Mouse (Mus musculus): ENCODE results near the gene Efnb1. TPM values are rescaled to one million over a fixed set of nuclear protein-coding genes. Genes with fewer than 3 reads are reported as not detected.
"Not testable (repeated sequence)": the region's sequence is repeated elsewhere in the genome, so short reads cannot be mapped to it uniquely, and the experiment has no call there.

The Efnb1 gene
- 18.3 and 19.3 TPM in 2 replicates for polyA plus RNA-seq (2015; fragmentation: Nextera tagmentation; extraction: Ambion mirVana)

DNA sequence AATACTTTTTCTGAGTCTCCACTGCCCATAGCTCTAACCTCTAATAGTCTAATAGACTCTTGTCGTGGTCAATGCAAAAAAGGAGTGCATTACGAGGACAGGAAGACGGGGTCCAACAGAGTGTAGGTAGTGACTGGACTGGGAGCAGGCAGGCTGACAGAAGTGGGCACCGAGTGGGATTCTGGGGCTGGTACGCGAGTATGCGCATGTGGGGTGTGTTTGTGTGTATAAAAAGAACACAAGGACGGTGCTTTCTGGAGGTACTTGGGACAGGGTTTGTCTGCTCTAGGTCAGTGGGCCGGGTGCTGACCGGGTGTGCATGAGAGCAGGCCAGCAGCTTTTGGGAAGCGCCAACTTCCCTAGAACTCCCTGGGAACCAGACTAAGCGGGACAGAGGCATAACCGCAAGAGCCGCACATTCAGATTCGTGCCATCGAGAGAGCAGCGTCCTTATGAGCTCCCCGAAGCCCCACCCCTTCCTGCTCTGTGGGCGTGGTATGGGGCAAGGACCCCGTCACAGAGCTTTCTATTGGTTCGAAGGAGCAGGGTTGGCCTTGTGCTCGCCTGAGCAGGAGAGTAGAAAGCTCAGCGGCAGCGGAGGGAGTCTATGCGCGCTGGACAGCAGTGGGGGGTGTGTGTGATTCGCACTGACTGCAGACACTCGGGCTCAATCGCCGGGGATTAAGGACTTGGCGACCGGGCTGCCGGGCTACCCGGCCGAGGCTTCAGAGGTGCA, at the start of gene Efnb1:
Efnb1 (plus strand) TSS at position 608 of the 736 bp plus-strand sequence.
- DNase-seq (ENCODE audit: low spot score), result peak; percentile 90
- H3K4me1 ChIP-seq (replicated peaks; ENCODE audit: control insufficient read depth, insufficient read depth), result no peaks in the 10 kb centered on the region
- peak within 1 kb of the TSS; percentile 59 for H3K4me3 ChIP-seq (ENCODE audit: low read depth, low read length)
- no peaks in the 10 kb centered on the region for H3K27me3 ChIP-seq (ENCODE audit: control insufficient read depth, insufficient read depth, low read length)
- no peaks in the 10 kb centered on the region for H3K36me3 ChIP-seq (ENCODE audit: control insufficient read depth, insufficient read depth, low read length)
- TF ChIP-seq EP300 (optimal IDR thresholded peaks at IDR 0.05) (peak; percentile 38), CTCF (IDR thresholded peaks at IDR 0.05; ENCODE audit: low read depth) (peak; percentile 10; the same call in 1 of the 2 replicates)
- peak within 1 kb of the TSS; percentile 86 for H3K27ac ChIP-seq (replicated peaks)
- peak; percentile 91 for ATAC-seq (ENCODE audit: low FRiP score, low TSS enrichment)
- no peaks in the 10 kb centered on the region for H3K9me3 ChIP-seq (ENCODE audit: control insufficient read depth, low read length)
- H3K4me2 ChIP-seq (replicated peaks; ENCODE audit: low read depth), result peak within 1 kb of the TSS; percentile 57
- H3K9ac ChIP-seq (ENCODE audit: low read length), result peak within 1 kb of the TSS; percentile 76
- WGBS, result 26% methylated on average over 35 of the region's 35 CpGs

DNA sequence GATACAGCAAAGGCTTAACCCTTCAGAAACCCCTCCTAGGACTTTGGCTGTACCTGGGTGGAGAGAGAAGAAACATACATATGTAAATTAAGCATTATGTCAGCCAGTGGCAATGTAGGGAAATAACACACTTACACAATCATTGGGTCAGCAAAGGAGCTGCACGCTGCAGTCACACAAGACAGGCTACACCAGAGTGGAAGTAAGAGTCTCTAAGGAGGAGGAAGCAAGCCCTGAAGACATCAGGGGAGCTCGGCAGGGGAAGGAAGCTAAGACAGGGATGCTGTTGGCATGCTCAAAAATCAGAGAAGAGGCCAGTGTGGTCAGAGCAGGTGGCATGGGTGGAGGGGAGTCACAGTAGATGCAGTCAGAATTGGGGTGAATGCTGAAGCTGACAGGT, 43.2 kb upstream of the Efnb1 start:
- TF ChIP-seq CTCF (IDR thresholded peaks at IDR 0.05; ENCODE audit: low read depth), result no peak
- no peak for TF ChIP-seq EP300 (optimal IDR thresholded peaks at IDR 0.05)
- ATAC-seq (ENCODE audit: low FRiP score, low TSS enrichment) (no peak), DNase-seq (ENCODE audit: low spot score) (no peak)
- Histone ChIP-seq H3K36me3 (ENCODE audit: control insufficient read depth, insufficient read depth, low read length) (no peaks in the 10 kb centered on the region), H3K4me1 (replicated peaks; ENCODE audit: control insufficient read depth, insufficient read depth) (no peaks in the 10 kb centered on the region), H3K27me3 (ENCODE audit: control insufficient read depth, insufficient read depth, low read length) (no peaks in the 10 kb centered on the region), H3K9ac (ENCODE audit: low read length) (no peak overlapping the region), H3K4me3 (ENCODE audit: low read depth, low read length) (no peak overlapping the region), H3K9me3 (ENCODE audit: control insufficient read depth, low read length) (no peaks in the 10 kb centered on the region), H3K27ac (replicated peaks) (no peak overlapping the region), H3K4me2 (replicated peaks; ENCODE audit: low read depth) (no peak overlapping the region)
- whole genome bisulfite sequencing, result 64% methylated on average over 2 of the region's 2 CpGs

DNA sequence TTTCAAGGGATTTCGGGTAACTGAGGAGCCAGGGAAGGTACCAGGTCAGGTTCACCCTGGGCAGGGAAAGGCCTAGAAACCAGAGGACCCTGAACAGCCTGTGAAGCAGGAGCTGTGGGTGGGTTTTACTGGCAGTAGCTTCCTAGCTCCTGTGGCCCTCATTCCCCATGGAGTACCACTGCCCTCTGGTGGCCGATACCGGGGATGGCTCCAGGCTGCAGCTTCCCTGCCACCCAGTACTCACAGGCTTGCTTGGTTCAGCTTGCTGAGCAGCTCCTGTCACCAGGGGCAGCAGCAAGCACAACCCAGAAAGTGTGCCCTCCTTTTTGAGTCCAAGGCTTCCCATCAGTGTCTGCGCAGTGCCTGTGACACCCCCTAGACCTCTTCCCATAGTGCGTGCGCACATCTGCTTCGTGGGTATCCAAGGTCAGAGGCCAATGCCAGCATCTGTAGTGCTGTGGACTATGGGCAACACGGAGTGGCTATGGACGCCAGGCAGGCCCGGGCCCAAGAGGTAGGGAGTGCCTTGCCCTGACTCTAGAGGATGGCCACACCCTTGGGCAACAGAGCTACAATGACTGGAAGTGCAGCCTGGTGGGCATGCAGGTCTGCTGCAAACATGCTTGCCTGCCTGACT, 24.7 kb upstream of the Efnb1 start:
- not testable (repeated sequence) for DNase-seq (ENCODE audit: low spot score); H3K4me3 ChIP-seq (ENCODE audit: low read depth, low read length); H3K4me2 ChIP-seq (replicated peaks; ENCODE audit: low read depth); H3K9me3 ChIP-seq (ENCODE audit: control insufficient read depth, low read length); H3K36me3 ChIP-seq (ENCODE audit: control insufficient read depth, insufficient read depth, low read length); H3K27ac ChIP-seq (replicated peaks); H3K27me3 ChIP-seq (ENCODE audit: control insufficient read depth, insufficient read depth, low read length); H3K9ac ChIP-seq (ENCODE audit: low read length); H3K4me1 ChIP-seq (replicated peaks; ENCODE audit: control insufficient read depth, insufficient read depth)
- peak; percentile 64; the same call in 1 of the 2 replicates for ATAC-seq (ENCODE audit: low FRiP score, low TSS enrichment)
- WGBS, result 70% methylated on average over 7 of the region's 10 CpGs

DNA sequence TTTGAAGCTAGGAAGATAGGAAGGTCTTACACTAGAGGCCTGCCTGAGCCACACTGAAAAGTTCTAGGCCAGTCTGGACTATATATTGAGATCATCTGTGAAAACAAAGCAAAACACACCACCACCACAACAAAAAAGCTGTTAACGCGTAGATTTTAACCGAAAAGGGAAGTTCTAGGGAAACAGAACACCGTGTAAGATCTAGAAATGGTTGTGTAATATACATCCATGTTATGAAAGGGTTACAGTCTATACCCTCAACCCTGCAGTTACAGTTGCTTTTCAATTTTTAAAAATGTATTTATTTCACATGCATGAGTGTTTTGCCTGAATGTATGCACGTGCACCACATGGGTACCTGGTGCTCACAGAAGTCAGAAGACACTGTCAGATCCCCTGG, 16.4 kb upstream of the Efnb1 start:
- DNase-seq (ENCODE audit: low spot score), result no peak
- 92% methylated on average over 5 of the region's 5 CpGs for WGBS

DNA sequence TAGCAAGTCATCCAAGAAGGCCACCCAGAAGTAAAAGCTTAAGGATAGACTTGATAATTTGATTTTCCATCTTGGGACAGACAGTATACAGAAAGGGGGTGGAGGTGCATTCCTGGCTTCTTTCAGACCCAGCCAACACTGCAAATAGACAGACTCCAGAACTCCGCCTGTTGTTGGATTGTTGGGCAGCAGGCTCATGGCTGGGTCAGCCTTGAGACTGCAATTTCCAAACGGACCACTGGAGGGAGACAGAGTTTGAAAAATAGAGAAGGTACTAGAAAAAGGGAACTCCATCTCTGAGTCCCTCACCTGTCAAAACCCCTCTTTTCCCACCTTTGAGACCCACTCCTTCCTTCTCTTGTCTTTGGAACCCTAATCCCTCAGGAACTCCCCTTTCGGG, 5.9 kb upstream of the Efnb1 start:
- Histone ChIP-seq H3K4me3 (ENCODE audit: low read depth, low read length) (no peak overlapping the region), H3K4me2 (replicated peaks; ENCODE audit: low read depth) (no peak overlapping the region), H3K27ac (replicated peaks) (no peak overlapping the region), H3K9ac (ENCODE audit: low read length) (no peak overlapping the region), H3K27me3 (ENCODE audit: control insufficient read depth, insufficient read depth, low read length) (no peaks in the 10 kb centered on the region), H3K9me3 (ENCODE audit: control insufficient read depth, low read length) (no peaks in the 10 kb centered on the region), H3K4me1 (replicated peaks; ENCODE audit: control insufficient read depth, insufficient read depth) (no peaks in the 10 kb centered on the region), H3K36me3 (ENCODE audit: control insufficient read depth, insufficient read depth, low read length) (no peaks in the 10 kb centered on the region)
- TF ChIP-seq EP300 (optimal IDR thresholded peaks at IDR 0.05) (no peak), CTCF (IDR thresholded peaks at IDR 0.05; ENCODE audit: low read depth) (peak; percentile 84)
- ATAC-seq (ENCODE audit: low FRiP score, low TSS enrichment) (no peak), DNase-seq (ENCODE audit: low spot score) (peak; percentile 55)
- 25% methylated on average over 3 of the region's 3 CpGs for WGBS

More for the DNA sequence above, 16.4 kb upstream of the Efnb1 start:
- no peak for ATAC-seq (ENCODE audit: low FRiP score, low TSS enrichment)
- Histone ChIP-seq H3K27ac (replicated peaks) (no peak overlapping the region), H3K4me2 (replicated peaks; ENCODE audit: low read depth) (no peak overlapping the region), H3K4me3 (ENCODE audit: low read depth, low read length) (no peak overlapping the region), H3K9ac (ENCODE audit: low read length) (no peak overlapping the region), H3K27me3 (ENCODE audit: control insufficient read depth, insufficient read depth, low read length) (no peaks in the 10 kb centered on the region), H3K9me3 (ENCODE audit: control insufficient read depth, low read length) (no peaks in the 10 kb centered on the region), H3K36me3 (ENCODE audit: control insufficient read depth, insufficient read depth, low read length) (no peaks in the 10 kb centered on the region), H3K4me1 (replicated peaks; ENCODE audit: control insufficient read depth, insufficient read depth) (no peaks in the 10 kb centered on the region)
- TF ChIP-seq EP300 (optimal IDR thresholded peaks at IDR 0.05), result no peak

DNA sequence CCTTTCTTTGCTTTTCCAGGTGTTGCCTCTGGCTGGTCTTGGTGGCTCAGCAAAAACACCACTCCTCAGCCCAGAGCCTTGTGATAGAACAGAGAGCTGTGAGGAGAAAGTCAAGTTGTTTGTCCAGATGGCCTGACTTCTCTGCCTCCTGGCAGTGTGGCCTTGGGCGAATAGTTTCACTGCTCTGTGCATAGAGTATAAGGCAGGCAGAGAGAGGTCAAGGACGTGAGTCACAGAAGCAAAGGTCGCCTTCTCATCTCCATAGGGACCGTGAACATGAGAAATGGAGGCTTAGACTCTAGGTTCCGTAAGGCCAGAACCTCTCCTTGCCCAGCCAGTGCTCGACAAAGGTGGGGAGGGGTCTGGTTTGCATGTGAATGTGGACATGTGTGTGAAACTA, 3.4 kb upstream of the Efnb1 start:
- ATAC-seq (ENCODE audit: low FRiP score, low TSS enrichment), result no peak
- Histone ChIP-seq H3K4me1 (replicated peaks; ENCODE audit: control insufficient read depth, insufficient read depth) (no peaks in the 10 kb centered on the region), H3K27ac (replicated peaks) (no peak overlapping the region), H3K4me3 (ENCODE audit: low read depth, low read length) (no peak overlapping the region), H3K9ac (ENCODE audit: low read length) (no peak overlapping the region), H3K9me3 (ENCODE audit: control insufficient read depth, low read length) (no peaks in the 10 kb centered on the region), H3K4me2 (replicated peaks; ENCODE audit: low read depth) (no peak overlapping the region), H3K36me3 (ENCODE audit: control insufficient read depth, insufficient read depth, low read length) (no peaks in the 10 kb centered on the region), H3K27me3 (ENCODE audit: control insufficient read depth, insufficient read depth, low read length) (no peaks in the 10 kb centered on the region)
- no peak for TF ChIP-seq CTCF (IDR thresholded peaks at IDR 0.05; ENCODE audit: low read depth)
- no peak for TF ChIP-seq EP300 (optimal IDR thresholded peaks at IDR 0.05)
- WGBS, result 72% methylated on average over 6 of the region's 6 CpGs
- no peak for DNase-seq (ENCODE audit: low spot score)
